Mouse (Mus musculus): ENCODE results near the gene Etv3.

Gene Etv3

GRCm38 (mm10) chr3:87556668-87557278 lies 31.6 kb downstream of the Etv3 start:
- DNase-seq (ENCODE audit: low spot score): no peak

GRCm38 (mm10) chr3:87560156-87560555 lies 34.9 kb downstream of the Etv3 start:
- no peak for DNase-seq (ENCODE audit: low spot score)

DNA sequence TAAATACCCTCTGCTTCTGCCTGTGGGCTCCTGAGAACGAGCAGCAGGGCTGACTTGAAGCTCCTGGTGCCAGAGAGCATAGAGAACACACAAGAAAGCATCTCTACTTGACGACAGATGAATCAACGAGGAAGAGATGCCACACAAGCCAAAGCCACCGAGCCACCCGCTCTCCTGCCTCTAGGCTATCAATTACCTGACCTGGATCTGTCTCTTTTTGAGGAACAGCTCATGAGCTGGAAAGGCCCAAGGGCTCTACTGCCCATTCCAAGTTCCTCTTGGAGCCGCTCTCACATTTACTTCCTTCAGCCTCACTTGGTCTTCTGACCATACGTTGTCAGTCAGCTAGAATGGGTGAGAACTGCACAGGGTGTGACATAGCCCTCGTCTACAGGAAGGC lies 36.2 kb downstream of the Etv3 start:
- no peak for DNase-seq (ENCODE audit: low spot score)

GRCm38 (mm10) chr3:87562370-87562769 lies 37.2 kb downstream of the Etv3 start:
- peak; percentile 62 for DNase-seq (ENCODE audit: low spot score)

DNA sequence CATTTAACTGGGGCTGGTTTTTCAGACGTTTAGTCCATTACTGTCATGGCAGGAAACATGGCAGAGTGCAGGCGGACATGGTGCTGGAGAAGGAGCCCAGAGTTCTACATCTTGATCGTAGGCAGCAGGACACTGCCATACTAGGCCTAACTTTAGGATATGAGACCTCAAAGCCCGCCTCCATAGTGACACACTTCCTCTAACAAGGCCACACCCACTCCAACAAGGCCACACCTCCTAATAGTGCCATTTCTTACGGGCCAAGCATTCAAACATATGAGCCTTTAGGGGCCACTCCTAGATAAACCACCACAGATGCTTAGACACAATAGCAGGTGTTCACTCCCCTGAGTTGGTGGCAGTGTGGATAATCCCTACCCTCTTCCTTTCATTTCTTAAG lies 38.3 kb downstream of the Etv3 start:
- no peak for DNase-seq (ENCODE audit: low spot score)

GRCm38 (mm10) chr3:87565623-87566022 lies 40.4 kb downstream of the Etv3 start:
- no peak for DNase-seq (ENCODE audit: low spot score)

GRCm38 (mm10) chr3:87566066-87566465 lies 40.9 kb downstream of the Etv3 start:
- peak; percentile 36 for DNase-seq (ENCODE audit: low spot score)

DNA sequence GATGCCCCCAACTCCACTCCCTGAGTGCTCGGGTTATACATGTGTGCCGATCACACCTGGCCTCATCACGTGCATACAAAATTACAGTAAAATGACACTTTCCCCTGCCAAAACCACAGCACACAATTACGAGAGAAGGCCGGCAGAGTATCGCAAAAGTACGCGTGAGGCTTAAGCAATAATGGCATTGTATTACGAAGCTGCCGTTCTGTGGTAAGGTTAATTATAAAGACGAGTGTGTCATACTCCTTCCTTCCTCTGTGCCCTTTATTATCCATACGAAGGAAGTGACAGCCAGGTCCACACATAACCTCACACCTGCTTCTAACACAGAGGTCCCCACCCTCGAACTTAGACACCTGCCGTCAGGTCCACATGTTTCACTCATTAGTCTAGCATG lies 42.3 kb downstream of the Etv3 start:
- no peak for DNase-seq (ENCODE audit: low spot score)

DNA sequence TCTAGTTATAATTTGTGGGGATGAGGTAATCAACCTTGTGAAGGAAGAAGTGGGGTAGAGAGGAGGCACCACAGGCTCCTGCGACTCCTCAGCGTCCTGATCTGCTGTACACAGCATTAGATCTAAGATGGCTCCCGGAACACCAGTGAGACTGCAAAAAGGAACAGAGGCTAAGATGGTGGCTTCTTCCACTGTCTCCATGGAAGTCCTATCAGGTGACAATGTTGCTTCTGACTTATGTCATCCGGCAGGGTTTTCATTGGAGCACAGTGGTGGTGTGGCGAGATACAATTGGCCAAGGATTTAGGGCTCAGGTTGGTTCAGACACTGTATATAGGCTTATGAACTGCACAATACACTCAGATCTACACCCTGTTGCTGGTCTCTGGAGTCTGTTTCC lies 43.5 kb downstream of the Etv3 start:
- DNase-seq (ENCODE audit: low spot score): no peak

- no peak for DNase-seq (ENCODE audit: low spot score)
These were observed 50.6 kb downstream of the Etv3 start for GRCm38 (mm10) chr3:87575766-87576165.

DNA sequence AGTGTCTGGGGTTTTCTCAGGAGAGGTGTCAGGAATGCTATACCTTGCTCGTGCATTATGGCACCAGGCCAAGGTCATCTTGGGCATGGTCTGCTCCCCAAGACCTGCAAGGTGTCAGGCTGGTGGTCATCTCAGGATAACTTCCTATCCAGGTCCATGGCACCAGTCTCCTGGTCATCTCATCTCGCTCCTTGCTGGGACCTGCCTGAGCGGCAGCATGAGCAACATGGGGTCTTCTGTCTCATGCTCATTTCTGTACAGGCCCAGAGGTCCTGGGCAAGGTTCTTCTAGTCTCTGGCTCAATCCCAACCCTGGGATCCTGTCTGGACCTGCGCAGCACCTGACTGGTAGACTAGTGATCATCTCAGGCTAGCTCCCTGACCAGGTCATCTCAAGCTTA lies 57.1 kb downstream of the Etv3 start:
- no peak for DNase-seq (ENCODE audit: low spot score)
